Mouse (Mus musculus) lung, embryonic 16.5 days (tissue): ENCODE data around the gene Mettl22. TPM values are rescaled to one million over a fixed set of nuclear protein-coding genes. Genes with fewer than 3 reads are reported as not detected.

ENCODE experiments used
- ATAC-seq: fragments of 200-750 bp; cut with Nextera tagmentation; 2 replicates; pipeline ENCODE4 v1.8.0; 2017; ENCODE audit warnings: low read depth, mild to moderate bottlenecking, moderate library complexity
- H3K27ac ChIP-seq: fragments of 300-500 bp; sonication (generic); 2 replicates; pipeline ENCODE4 v1.5.1; 2014; ENCODE audit warnings: mild to moderate bottlenecking, control low read depth, low read length
- H3K27me3 ChIP-seq: fragments of 300-500 bp; sonication (generic); 2 replicates; pipeline ENCODE4 v1.6.1; 2014; ENCODE audit warnings: low read depth, low read length, mixed read lengths; ENCODE audit not compliant: control insufficient read depth, insufficient read depth
- H3K36me3 ChIP-seq: fragments of 300-500 bp; sonication (generic); 2 replicates; pipeline ENCODE4 v1.6.1; 2014; ENCODE audit warnings: low read length; ENCODE audit not compliant: control insufficient read depth, insufficient read depth
- H3K4me1 ChIP-seq: fragments of 300-500 bp; sonication (generic); replicated peaks from 2 replicates; pipeline ENCODE4 v1.6.1; 2014; ENCODE audit warnings: low read length, mixed read lengths; ENCODE audit not compliant: control insufficient read depth, insufficient read depth
- H3K4me2 ChIP-seq: fragments of 300-500 bp; sonication (generic); 2 replicates; pipeline ENCODE4 v1.6.1; 2014; ENCODE audit warnings: low read depth, low read length, control low read depth
- H3K4me3 ChIP-seq: fragments of 300-500 bp; sonication (generic); 2 replicates; pipeline ENCODE4 v1.5.1; 2014; ENCODE audit warnings: mild to moderate bottlenecking, low read length, control low read depth
- H3K9ac ChIP-seq: fragments of 300-500 bp; sonication (generic); 2 replicates; pipeline ENCODE4 v1.6.1; 2014; ENCODE audit warnings: low read length, control low read depth
- H3K9me3 ChIP-seq: fragments of 300-500 bp; sonication (generic); 2 replicates; pipeline ENCODE4 v1.6.1; 2016; ENCODE audit warnings: low read length; ENCODE audit not compliant: control insufficient read depth
- WGBS: fragments of 180-500 bp; shearing (Covaris S2); extraction: QIAGEN DNeasy Blood & Tissue Kit; methylation state at CpG from one replicate; pipeline ENCODE4 v1.1.7; 2014; 5-methylcytosine and 5-hydroxymethylcytosine counted together
- polyA plus RNA-seq: library from polyadenylated mRNA; unstranded; fragments of >200 nt; fragmentation: Nextera tagmentation; extraction: Ambion mirVana; gene quantifications from 2 replicates; pipeline ENCODE4 v1.2.1, GENCODE M21; 2015

The Mettl22 gene
- polyA plus RNA-seq, 1 experiment from 2014 or later = 13.9 TPM

DNA sequence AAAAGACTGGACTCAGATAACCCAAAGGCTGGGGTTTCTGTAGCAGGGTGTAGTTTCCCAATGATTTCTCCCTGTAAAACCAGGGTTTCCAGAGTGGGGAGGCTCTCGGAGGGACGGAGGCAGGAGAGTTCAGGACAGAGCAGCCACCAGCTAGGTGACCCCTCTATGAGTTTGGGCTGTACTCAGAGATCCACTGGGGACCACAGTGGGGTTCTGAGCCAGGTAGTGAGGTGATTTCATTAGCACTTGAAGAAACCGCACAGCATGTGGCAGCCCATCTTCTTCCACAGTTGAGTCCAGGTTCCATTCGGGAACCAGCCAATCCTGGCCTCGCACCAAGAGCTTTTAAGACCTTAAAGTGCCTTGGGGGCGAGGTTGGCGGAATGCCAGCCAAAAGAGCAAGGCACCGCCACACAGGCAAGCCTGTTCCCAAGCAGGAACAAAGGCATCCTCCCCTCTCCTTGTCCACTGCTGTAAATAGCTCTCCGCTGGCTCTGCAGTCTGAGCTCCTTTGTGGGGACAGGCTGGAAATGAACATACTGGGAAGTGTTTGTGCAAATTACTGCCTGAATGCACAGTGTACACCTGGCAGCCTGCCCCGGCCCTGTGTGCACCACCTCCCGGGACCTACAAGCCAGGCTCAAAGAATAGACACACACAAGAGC lies 53.0 kb downstream of the Mettl22 start:
- H3K36me3 ChIP-seq = no peaks in the 10 kb centered on the region

GRCm38 (mm10) chr16:8524163-8524847 lies 53.7 kb downstream of the Mettl22 start:
- peaks cover 30% of the 10 kb centered on the region for H3K4me1 ChIP-seq
- no peaks in the 10 kb centered on the region for H3K27me3 ChIP-seq
- H3K27ac ChIP-seq = peak overlapping the region; percentile 10
- H3K9ac ChIP-seq = peak overlapping the region; percentile 18; the same call in 1 of the 2 replicates
- no peaks in the 10 kb centered on the region for H3K9me3 ChIP-seq
- no peak overlapping the region for H3K4me3 ChIP-seq
- 53% methylated on average over 16 of the region's 16 CpGs for WGBS
- H3K36me3 ChIP-seq = no peaks in the 10 kb centered on the region
- 0 out of 2 replicates have a peak, but pooled peaks have one; percentile 4 for ATAC-seq
- no peak overlapping the region for H3K4me2 ChIP-seq

More for the DNA sequence above, 53.0 kb downstream of the Mettl22 start:
- peak; percentile 88 for ATAC-seq
- H3K9me3 ChIP-seq = no peaks in the 10 kb centered on the region
- WGBS = 17% methylated on average over 11 of the region's 11 CpGs
- H3K4me3 ChIP-seq = no peak overlapping the region
- peaks cover 30% of the 10 kb centered on the region for H3K4me1 ChIP-seq
- H3K9ac ChIP-seq = no peak overlapping the region; the same call in 1 of the 2 replicates
- H3K27me3 ChIP-seq = no peaks in the 10 kb centered on the region
- no peak overlapping the region; the same call in 1 of the 2 replicates for H3K4me2 ChIP-seq
- peak overlapping the region; percentile 41 for H3K27ac ChIP-seq

DNA sequence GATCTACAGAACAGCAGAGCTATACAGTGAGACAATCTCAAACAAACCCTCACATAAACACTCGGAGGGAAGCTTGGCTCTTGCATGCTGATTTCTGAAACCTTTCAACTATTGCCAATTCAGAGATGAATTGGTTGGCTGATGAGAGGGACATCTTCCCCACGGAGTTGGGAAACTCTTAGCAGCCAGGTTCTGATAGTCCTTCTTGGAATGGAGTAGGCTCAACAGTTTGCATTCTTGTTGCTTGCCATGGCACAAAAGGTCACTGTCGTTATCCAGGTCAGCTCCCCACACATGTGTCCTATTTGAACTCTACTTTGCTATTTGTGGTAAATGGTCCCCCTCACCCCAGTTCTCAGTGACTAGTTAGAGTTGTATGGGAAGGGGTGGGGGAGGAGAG lies 54.7 kb downstream of the Mettl22 start:
- WGBS = 45% methylated on average over 3 of the region's 3 CpGs
- no peak for ATAC-seq
- no peak overlapping the region for H3K4me3 ChIP-seq
- H3K9ac ChIP-seq = no peak overlapping the region
- H3K27me3 ChIP-seq = no peaks in the 10 kb centered on the region
- H3K4me2 ChIP-seq = no peak overlapping the region
- H3K36me3 ChIP-seq = no peaks in the 10 kb centered on the region
- H3K27ac ChIP-seq = no peak overlapping the region
- H3K4me1 ChIP-seq = peaks cover 30% of the 10 kb centered on the region
- no peaks in the 10 kb centered on the region for H3K9me3 ChIP-seq

DNA sequence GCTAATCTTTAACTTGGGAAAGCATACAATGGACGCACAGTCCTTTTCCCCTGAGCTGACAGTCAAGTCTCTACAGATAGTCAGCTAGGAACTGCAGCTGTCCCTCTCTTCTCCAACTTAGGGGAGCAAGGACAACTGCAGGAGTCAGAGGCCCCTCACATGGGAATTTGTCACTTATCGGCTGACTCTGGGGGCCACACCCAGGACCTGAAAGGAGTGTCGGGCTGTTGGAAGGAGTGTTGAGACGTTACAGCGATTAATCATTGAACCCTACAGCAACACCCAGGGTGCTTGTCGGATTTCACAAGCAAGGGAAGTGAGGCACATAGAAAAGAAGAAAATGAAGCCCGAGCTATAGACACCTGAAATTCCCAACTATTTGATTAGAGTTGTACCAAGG lies 55.3 kb downstream of the Mettl22 start:
- Histone ChIP-seq H3K36me3 (no peaks in the 10 kb centered on the region), H3K4me1 (peaks cover 30% of the 10 kb centered on the region), H3K4me2 (no peak overlapping the region), H3K9me3 (no peaks in the 10 kb centered on the region), H3K27me3 (no peaks in the 10 kb centered on the region), H3K4me3 (no peak overlapping the region), H3K27ac (no peak overlapping the region), H3K9ac (no peak overlapping the region)
- no peak for ATAC-seq
- 40% methylated on average over 7 of the region's 7 CpGs for WGBS

DNA sequence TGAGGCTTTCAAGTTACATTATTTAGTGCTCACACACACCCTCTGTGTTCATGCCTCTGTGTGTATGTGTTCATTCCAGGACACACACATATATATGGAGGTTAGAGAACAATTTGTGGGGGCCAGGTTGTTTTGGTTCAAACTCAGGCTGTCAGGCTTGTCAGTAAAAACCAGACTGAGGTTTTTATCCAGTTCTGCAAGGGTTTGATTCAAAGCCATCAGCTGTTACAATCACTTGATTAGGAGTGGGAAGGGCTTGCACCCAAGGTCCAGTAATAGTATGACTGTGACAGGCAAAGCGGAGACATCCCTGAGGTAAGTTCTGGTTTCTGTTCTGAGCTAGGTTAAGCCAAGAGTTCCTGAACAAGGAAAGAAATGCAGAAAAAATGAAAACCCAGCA lies 58.8 kb downstream of the Mettl22 start:
- H3K4me3 ChIP-seq = no peak overlapping the region
- ATAC-seq = no peak
- no peaks in the 10 kb centered on the region for H3K27me3 ChIP-seq
- no peaks in the 10 kb centered on the region for H3K36me3 ChIP-seq
- no peak overlapping the region for H3K9ac ChIP-seq
- no peaks in the 10 kb centered on the region for H3K9me3 ChIP-seq
- 92% methylated on average over 1 of the region's 1 CpGs for WGBS
- H3K27ac ChIP-seq = no peak overlapping the region
- no peak overlapping the region for H3K4me2 ChIP-seq
- H3K4me1 ChIP-seq = peaks cover 14% of the 10 kb centered on the region

DNA sequence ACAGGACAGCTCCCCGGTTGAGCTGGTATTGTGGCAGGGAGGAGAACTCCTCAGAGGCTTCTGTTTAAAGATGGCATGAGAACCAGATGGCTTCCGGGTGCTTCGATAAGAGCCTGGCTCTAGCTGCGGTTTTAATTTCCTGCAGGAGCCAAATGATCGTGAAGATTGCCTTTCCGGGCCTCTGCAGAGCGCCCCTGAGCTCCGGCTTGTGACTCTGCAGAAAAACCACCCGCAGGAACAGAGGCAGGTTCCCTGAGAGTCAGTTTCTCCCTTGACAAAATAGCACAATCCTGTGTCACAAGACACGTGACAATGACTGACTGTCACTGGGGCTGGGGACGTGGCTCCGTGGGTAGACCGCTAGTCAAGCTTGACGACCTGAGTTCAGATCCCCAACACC lies 59.4 kb downstream of the Mettl22 start:
- H3K4me2 ChIP-seq = no peak overlapping the region
- H3K4me3 ChIP-seq = no peak overlapping the region
- no peak overlapping the region for H3K9ac ChIP-seq
- WGBS = 84% methylated on average over 14 of the region's 14 CpGs
- ATAC-seq = no peak
- H3K36me3 ChIP-seq = no peaks in the 10 kb centered on the region
- no peaks in the 10 kb centered on the region for H3K27me3 ChIP-seq
- no peaks in the 10 kb centered on the region for H3K9me3 ChIP-seq
- peaks cover 8% of the 10 kb centered on the region; the same call in 1 of the 2 replicates for H3K4me1 ChIP-seq
- H3K27ac ChIP-seq = no peak overlapping the region

DNA sequence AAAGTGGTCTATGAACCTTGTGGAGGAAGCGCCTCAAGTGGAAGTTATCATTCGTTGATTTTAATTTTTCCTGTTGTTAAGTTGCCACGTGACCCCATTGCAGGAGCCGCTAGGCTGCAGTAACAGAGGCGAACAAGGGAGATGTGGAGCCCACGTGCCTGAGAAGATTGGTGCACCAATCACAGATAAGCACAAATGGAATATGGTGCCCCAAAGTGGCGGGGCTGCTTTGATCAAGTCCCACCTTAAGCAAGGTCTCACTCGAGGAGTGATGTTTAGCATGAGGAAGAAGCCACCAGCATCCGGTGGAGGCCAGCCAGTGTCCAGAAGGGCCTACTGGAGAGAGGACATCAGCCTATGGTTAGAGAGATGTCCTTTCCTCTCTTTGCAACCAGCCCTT lies 61.9 kb downstream of the Mettl22 start:
- H3K27me3 ChIP-seq = no peaks in the 10 kb centered on the region
- H3K4me1 ChIP-seq = no peaks in the 10 kb centered on the region
- no peak overlapping the region for H3K4me3 ChIP-seq
- WGBS = 81% methylated on average over 9 of the region's 9 CpGs
- H3K9me3 ChIP-seq = no peaks in the 10 kb centered on the region
- no peak for ATAC-seq
- no peak overlapping the region for H3K27ac ChIP-seq
- no peak overlapping the region for H3K9ac ChIP-seq
- H3K36me3 ChIP-seq = no peaks in the 10 kb centered on the region
- H3K4me2 ChIP-seq = no peak overlapping the region

DNA sequence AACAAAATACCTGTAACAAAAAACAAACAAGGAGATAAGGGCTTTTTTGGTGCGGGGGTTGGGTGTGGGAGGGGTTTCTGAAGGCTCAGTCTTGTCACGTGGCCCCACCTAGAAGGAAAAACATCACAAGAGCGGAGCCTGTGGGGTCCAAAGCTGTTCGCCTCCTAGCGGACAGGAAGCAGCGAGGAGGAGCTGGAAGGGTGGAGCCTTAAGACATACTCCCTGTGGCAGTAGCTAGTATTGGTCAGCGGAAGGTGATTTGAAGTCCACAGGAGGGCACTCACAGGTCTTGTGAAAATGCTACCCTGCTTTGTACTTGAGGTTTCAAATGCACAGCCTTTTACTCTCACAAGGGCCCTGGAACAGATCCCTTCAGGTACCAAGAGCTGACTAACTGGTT lies 62.3 kb downstream of the Mettl22 start:
- no peak for ATAC-seq
- H3K36me3 ChIP-seq = no peaks in the 10 kb centered on the region
- 56% methylated on average over 7 of the region's 7 CpGs for WGBS
- H3K27me3 ChIP-seq = no peaks in the 10 kb centered on the region
- no peaks in the 10 kb centered on the region for H3K9me3 ChIP-seq
- H3K4me1 ChIP-seq = no peaks in the 10 kb centered on the region
- no peak overlapping the region for H3K4me2 ChIP-seq
- no peak overlapping the region for H3K27ac ChIP-seq
- H3K9ac ChIP-seq = no peak overlapping the region
- H3K4me3 ChIP-seq = no peak overlapping the region

- Histone ChIP-seq H3K36me3 (no peaks in the 10 kb centered on the region), H3K27me3 (no peaks in the 10 kb centered on the region), H3K4me2 (no peak overlapping the region), H3K9me3 (no peaks in the 10 kb centered on the region), H3K4me3 (no peak overlapping the region), H3K27ac (no peak overlapping the region), H3K9ac (no peak overlapping the region), H3K4me1 (no peaks in the 10 kb centered on the region)
- no peak for ATAC-seq
- 81% methylated on average over 6 of the region's 6 CpGs for WGBS
Measured at GRCm38 (mm10) chr16:8533477-8533876, 62.9 kb downstream of the Mettl22 start.
